Mouse (Mus musculus): ENCODE measurements around the gene Itpa. TPM values are rescaled to one million over a fixed set of nuclear protein-coding genes. Genes with fewer than 3 reads are reported as not detected.
"Not testable (repeated sequence)": the region's sequence is repeated elsewhere in the genome, so short reads cannot be mapped to it uniquely, and the experiment has no call there.

Gene Itpa
- polyA plus RNA-seq, 1 experiment from 2014 or later, result 148 TPM

DNA sequence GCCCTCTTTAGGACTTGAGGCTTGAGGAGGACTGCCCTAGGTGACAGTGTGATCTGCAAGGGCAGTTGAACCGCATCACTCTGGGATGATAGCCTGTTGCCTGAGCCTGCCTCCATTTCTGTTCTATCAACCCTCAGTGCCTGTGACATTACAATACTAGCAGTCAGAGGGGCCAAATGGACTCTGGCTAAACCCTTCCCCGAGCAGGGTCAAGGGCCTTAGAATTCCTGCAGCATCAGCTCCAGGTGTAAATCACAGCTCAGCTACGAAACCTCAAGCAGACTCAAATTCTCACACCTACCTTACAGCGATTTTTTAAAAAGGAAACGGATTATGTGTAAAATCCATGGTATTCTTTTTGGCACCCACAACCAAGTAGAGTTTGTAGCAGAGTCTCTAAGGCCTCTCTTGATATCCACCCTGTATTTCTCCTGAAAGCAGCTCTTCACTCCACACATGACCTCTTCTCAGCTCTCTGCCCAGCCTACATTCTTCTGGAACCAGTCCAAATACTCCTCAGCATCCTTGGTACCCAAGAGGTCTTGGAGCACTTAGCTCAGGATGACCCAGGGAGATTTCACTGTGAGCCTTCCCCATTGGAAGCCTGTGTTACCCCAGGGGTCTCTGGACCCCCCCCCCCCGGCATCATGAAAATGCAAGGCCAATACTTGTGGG, 25.9 kb upstream of the Itpa start:
- DNase-seq (ENCODE audit: low spot score), result no peak
- Histone ChIP-seq H3K27ac (no peak overlapping the region), H3K27me3 (ENCODE audit: insufficient read depth, poor library complexity, severe bottlenecking) (peaks cover 57% of the 10 kb centered on the region), H3K36me3 (0 out of 2 replicates have a peak, but pooled peaks cover 3% of the 10 kb centered on the region), H3K4me3 (peak overlapping the region; percentile 73), H3K4me1 (replicated peaks) (peaks cover 24% of the 10 kb centered on the region), H3K9me3 (no peaks in the 10 kb centered on the region)
- WGBS, result 75% methylated on average over 6 of the region's 6 CpGs

GRCm38 (mm10) chr2:130642197-130642660, 25.2 kb upstream of the Itpa start:
- peaks cover 24% of the 10 kb centered on the region for H3K4me1 ChIP-seq (replicated peaks)
- WGBS, result 1% methylated on average over 27 of the region's 27 CpGs
- H3K36me3 ChIP-seq, result no peaks in the 10 kb centered on the region
- H3K4me3 ChIP-seq, result peak overlapping the region; percentile 73
- peak; percentile 23 for DNase-seq (ENCODE audit: low spot score)
- H3K9me3 ChIP-seq, result no peaks in the 10 kb centered on the region
- peak overlapping the region; percentile 87 for H3K27ac ChIP-seq
- peaks cover 49% of the 10 kb centered on the region for H3K27me3 ChIP-seq (ENCODE audit: insufficient read depth, poor library complexity, severe bottlenecking)

DNA sequence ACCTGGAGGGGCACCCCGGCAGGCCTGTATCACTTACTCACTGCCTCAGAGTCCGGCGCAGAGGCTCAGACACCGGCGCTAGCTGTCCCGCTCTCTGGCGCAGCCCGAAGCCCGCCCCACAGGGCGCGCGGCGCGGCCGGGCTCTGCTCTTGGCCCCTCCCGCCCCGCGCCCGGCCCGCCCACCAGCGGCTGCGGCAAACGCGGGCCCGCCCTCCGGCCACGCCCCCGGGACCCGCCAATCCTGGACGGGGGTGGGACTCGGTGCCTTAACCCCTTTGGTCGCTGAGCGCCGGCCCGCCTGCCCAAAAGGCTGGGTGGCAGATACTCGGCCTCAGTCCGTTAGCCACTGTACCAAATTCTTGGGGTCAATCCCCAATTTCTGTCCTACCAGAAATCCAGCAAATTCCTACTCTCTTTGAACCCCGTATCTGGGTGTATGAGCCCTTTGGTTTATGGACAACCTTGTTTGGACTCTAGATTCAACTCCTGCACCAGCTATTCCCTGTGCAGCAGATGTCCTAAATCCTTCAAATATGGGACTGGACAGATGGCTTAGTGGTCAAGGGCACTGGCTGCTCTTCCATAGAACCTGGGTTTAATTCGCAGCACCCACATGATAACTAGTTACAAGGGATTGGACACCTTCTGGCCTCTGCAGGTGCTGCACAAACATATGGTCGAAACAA, 24.6 kb upstream of the Itpa start, which contains the start of gene Lzts3:
Gene Lzts3, minus strand, starts transcription at position 120 of the 686 bp plus-strand sequence.
- Histone ChIP-seq H3K27ac (peak within 1 kb of the TSS; percentile 87), H3K27me3 (ENCODE audit: insufficient read depth, poor library complexity, severe bottlenecking) (peaks cover 43% of the 10 kb centered on the region), H3K4me1 (replicated peaks) (peaks cover 22% of the 10 kb centered on the region), H3K4me3 (peak within 1 kb of the TSS; percentile 73), H3K9me3 (no peaks in the 10 kb centered on the region), H3K36me3 (no peaks in the 10 kb centered on the region)
- DNase-seq (ENCODE audit: low spot score), result peak; percentile 92
- 4% methylated on average over 37 of the region's 40 CpGs for WGBS

DNA sequence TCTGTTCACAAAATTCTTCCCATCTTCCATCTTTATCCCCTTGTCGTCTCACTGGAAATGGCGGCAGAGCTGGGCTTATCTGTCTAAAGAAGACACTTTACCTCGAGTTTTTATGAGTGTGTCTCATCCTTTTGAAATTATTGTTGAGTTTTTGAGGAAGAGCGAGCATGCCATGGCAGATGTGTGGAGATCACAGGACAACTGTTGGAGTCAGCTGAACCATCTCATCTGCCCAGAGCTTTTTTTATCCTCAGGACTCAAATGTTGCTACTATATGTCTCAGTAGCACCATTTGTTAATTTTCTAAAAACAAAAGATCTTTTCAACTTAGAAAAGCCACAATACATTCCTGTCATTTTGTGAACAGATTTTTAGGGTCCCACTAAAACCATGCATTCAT, 22.2 kb upstream of the Itpa start:
- Histone ChIP-seq H3K4me1 (replicated peaks) (peaks cover 17% of the 10 kb centered on the region), H3K27me3 (ENCODE audit: insufficient read depth, poor library complexity, severe bottlenecking) (peaks cover 20% of the 10 kb centered on the region), H3K36me3 (peaks cover 10% of the 10 kb centered on the region; the same call in 1 of the 2 replicates), H3K4me3 (no peak overlapping the region), H3K9me3 (no peaks in the 10 kb centered on the region), H3K27ac (no peak overlapping the region)
- WGBS, result 85% methylated on average over 4 of the region's 4 CpGs
- no peak for DNase-seq (ENCODE audit: low spot score)

GRCm38 (mm10) chr2:130649028-130649427, 18.4 kb upstream of the Itpa start:
- not testable (repeated sequence) for H3K27me3 ChIP-seq (ENCODE audit: insufficient read depth, poor library complexity, severe bottlenecking); H3K4me1 ChIP-seq (replicated peaks); H3K4me3 ChIP-seq; H3K9me3 ChIP-seq; DNase-seq (ENCODE audit: low spot score); H3K27ac ChIP-seq
- peaks cover 37% of the 10 kb centered on the region for H3K36me3 ChIP-seq
- 78% methylated on average over 6 of the region's 6 CpGs for WGBS

- H3K27me3 ChIP-seq (ENCODE audit: insufficient read depth, poor library complexity, severe bottlenecking), result no peaks in the 10 kb centered on the region
- 88% methylated on average over 2 of the region's 2 CpGs for WGBS
- H3K4me3 ChIP-seq, result no peak overlapping the region
- H3K27ac ChIP-seq, result no peak overlapping the region
- no peaks in the 10 kb centered on the region for H3K9me3 ChIP-seq
- no peaks in the 10 kb centered on the region for H3K4me1 ChIP-seq (replicated peaks)
- peaks cover 79% of the 10 kb centered on the region for H3K36me3 ChIP-seq
- DNase-seq (ENCODE audit: low spot score), result no peak
Observed at GRCm38 (mm10) chr2:130653303-130653702, 14.1 kb upstream of the Itpa start.

GRCm38 (mm10) chr2:130653760-130654159, 13.7 kb upstream of the Itpa start:
- 88% methylated on average over 1 of the region's 1 CpGs for WGBS
- DNase-seq (ENCODE audit: low spot score), result no peak
- no peaks in the 10 kb centered on the region for H3K4me1 ChIP-seq (replicated peaks)
- no peaks in the 10 kb centered on the region for H3K27me3 ChIP-seq (ENCODE audit: insufficient read depth, poor library complexity, severe bottlenecking)
- H3K4me3 ChIP-seq, result no peak overlapping the region
- no peak overlapping the region for H3K27ac ChIP-seq
- H3K36me3 ChIP-seq, result peaks cover 84% of the 10 kb centered on the region
- H3K9me3 ChIP-seq, result no peaks in the 10 kb centered on the region

- Histone ChIP-seq H3K27ac (no peak overlapping the region), H3K27me3 (ENCODE audit: insufficient read depth, poor library complexity, severe bottlenecking) (no peaks in the 10 kb centered on the region), H3K4me1 (replicated peaks) (no peaks in the 10 kb centered on the region), H3K9me3 (no peaks in the 10 kb centered on the region), H3K4me3 (no peak overlapping the region), H3K36me3 (peaks cover 88% of the 10 kb centered on the region)
- no peak for DNase-seq (ENCODE audit: low spot score)
- WGBS, result 91% methylated on average over 6 of the region's 6 CpGs
Observed at GRCm38 (mm10) chr2:130655660-130656339, 11.6 kb upstream of the Itpa start.

GRCm38 (mm10) chr2:130656536-130656935, 10.9 kb upstream of the Itpa start:
- no peak for DNase-seq (ENCODE audit: low spot score)
- Histone ChIP-seq H3K9me3 (no peaks in the 10 kb centered on the region), H3K4me3 (no peak overlapping the region), H3K27me3 (ENCODE audit: insufficient read depth, poor library complexity, severe bottlenecking) (no peaks in the 10 kb centered on the region), H3K4me1 (replicated peaks) (no peaks in the 10 kb centered on the region), H3K36me3 (peaks cover 92% of the 10 kb centered on the region), H3K27ac (no peak overlapping the region)
- WGBS, result 95% methylated on average over 9 of the region's 9 CpGs

DNA sequence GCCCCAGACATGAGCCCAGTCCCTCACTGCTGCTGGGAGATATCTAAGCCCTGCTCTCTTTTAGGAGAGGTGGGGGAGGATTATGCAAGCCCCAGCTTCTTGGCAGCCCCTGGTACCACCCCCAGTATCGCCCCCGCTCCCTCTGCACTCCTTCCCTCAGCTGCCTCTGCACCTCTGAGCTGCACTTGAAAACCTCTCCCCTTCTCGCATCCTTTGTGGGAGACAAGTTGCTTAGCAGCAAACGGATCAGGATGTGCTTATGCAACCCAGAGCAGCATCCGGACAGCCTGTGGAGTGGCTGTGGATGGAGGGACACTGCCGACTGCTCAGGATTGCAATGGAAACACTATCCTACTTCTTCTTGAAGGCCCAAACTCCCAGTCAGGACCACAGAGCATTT, 9.9 kb upstream of the Itpa start:
- H3K27me3 ChIP-seq (ENCODE audit: insufficient read depth, poor library complexity, severe bottlenecking), result no peaks in the 10 kb centered on the region
- H3K36me3 ChIP-seq, result peaks cover 98% of the 10 kb centered on the region
- H3K27ac ChIP-seq, result no peak overlapping the region
- H3K9me3 ChIP-seq, result no peaks in the 10 kb centered on the region
- WGBS, result 85% methylated on average over 6 of the region's 6 CpGs
- DNase-seq (ENCODE audit: low spot score), result no peak
- peaks cover under 1% of the 10 kb centered on the region for H3K4me1 ChIP-seq (replicated peaks)
- no peak overlapping the region for H3K4me3 ChIP-seq

- H3K36me3 ChIP-seq, result peaks cover 93% of the 10 kb centered on the region
- H3K27me3 ChIP-seq (ENCODE audit: insufficient read depth, poor library complexity, severe bottlenecking), result no peaks in the 10 kb centered on the region
- 93% methylated on average over 10 of the region's 10 CpGs for WGBS
- DNase-seq (ENCODE audit: low spot score), result no peak
- H3K9me3 ChIP-seq, result no peaks in the 10 kb centered on the region
- no peak overlapping the region for H3K27ac ChIP-seq
- peaks cover 11% of the 10 kb centered on the region for H3K4me1 ChIP-seq (replicated peaks)
- no peak overlapping the region for H3K4me3 ChIP-seq
Observed at GRCm38 (mm10) chr2:130658530-130658929, 8.9 kb upstream of the Itpa start.

DNA sequence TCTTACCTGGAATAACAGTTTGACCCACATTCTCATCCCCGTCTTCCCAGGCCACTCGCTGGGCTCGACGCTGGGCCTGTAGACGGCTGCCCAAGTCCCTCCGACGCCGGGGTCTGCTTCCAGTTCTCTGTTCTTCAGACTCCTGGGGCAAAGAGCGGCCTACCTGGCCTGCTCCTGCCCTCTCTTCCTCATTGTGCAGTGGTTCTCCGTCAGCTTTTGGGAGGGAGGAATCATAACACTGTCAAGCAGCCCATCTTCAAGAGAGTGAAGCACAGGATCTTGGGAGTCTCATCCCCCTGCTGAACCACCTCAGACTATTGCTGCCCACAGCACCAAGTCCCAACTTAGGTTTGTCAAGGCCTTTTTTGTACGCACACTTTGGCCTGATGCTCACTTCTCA, 4.1 kb upstream of the Itpa start:
- Histone ChIP-seq H3K9me3 (no peaks in the 10 kb centered on the region), H3K4me3 (peak overlapping the region; percentile 67), H3K27me3 (ENCODE audit: insufficient read depth, poor library complexity, severe bottlenecking) (no peaks in the 10 kb centered on the region), H3K27ac (peak overlapping the region; percentile 98), H3K4me1 (replicated peaks) (peaks cover 26% of the 10 kb centered on the region), H3K36me3 (peaks cover 46% of the 10 kb centered on the region)
- 89% methylated on average over 11 of the region's 11 CpGs for WGBS
- DNase-seq (ENCODE audit: low spot score), result no peak
